Comparison of ENCODE assay signal across 8 mouse cellular contexts in the genomic region with DNA sequence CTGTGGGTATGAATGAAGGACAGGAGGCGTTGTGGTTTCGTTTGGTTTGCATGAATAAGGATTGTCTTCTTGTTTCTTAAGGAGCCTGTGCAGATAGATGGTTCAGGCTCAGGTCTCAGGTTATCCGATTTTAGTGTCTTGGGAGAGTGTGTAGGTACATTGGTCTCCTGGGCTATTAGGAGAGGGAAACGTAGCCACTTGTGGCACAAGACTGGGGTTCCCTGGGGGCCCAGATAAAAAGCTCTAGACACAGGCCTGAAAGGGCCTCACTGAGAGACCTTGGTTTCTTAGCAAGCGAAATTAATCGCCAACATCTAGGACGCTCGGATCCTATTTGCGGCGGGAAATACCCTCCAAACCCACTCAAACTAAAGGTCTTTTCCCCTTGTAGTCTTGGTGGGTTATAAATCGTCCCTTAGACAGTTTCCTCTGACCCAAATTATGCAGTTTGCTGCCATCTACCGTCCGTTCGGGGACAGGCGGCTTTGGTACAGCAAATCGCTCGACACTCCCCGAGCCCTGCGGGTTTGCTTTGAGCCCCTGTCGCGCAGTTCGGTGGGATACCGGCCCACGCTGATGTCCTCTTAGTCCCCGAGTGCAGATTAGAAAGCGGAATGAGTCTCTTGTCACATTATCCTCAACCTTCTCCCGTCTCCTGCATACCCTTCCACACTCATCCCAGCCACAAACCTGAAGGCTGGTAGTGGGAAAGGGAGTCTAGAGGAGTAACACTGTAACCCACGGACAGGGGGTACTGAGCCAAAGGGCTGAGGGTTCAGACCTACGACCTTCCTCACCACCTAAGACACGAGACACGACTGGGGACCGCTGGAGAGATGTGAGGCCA. TPM values are rescaled to one million over a fixed set of nuclear protein-coding genes. Genes with fewer than 3 reads are reported as not detected.
DNase-seq lines count a peak whose midpoint lies in the region; ATAC-seq and TF ChIP-seq lines count a peak whose summit lies in the region.

No protein-coding gene starts in this region.

- no peak overlapping the region for H3K4me2 ChIP-seq in hindbrain, embryonic 11.5 days (replicated peaks; ENCODE audit: low read depth, low read length)
- H3K4me2 ChIP-seq in midbrain, postnatal 0 days (ENCODE audit: low read depth, low read length, poor library complexity, severe bottlenecking), result no peak overlapping the region

- intact Hi-C loops in left cerebral cortex, postnatal 10 days (cut with DNase I), result loop anchor here (5.0 kb wide), 1 partner anchor 58 kb away; a partner anchor contains a TSS

- 1% methylated on average over 32 of the region's 32 CpGs for WGBS in hindbrain, embryonic 11.5 days
- WGBS in midbrain, postnatal 0 days, result under 1% methylated on average over 32 of the region's 32 CpGs

- H3K4me1 ChIP-seq in ES-E14 (ENCODE audit: control insufficient read depth in 2 of 2, insufficient read depth in 2 of 2, low read length in 2 of 2, poor library complexity in 1 of 2), result no peaks in the 10 kb centered on the region; a peak in 2 of 4 replicates
- no peaks in the 10 kb centered on the region for H3K4me1 ChIP-seq in cortical plate, adult 2 months (ENCODE audit: control insufficient read depth, insufficient read depth, low read length)
- no peaks in the 10 kb centered on the region for H3K4me1 ChIP-seq in hindbrain, embryonic 11.5 days (replicated peaks; ENCODE audit: control insufficient read depth, insufficient read depth, low read length)
- H3K4me1 ChIP-seq in midbrain, postnatal 0 days (ENCODE audit: insufficient read depth, low read length), result no peaks in the 10 kb centered on the region
- H3K4me1 ChIP-seq in testis, adult 2 months (ENCODE audit: control insufficient read depth, insufficient read depth, low read length), result peaks cover 11% of the 10 kb centered on the region

- no peak for ATAC-seq in hindbrain, embryonic 11.5 days (ENCODE audit: low FRiP score)
- no peak for ATAC-seq in midbrain, postnatal 0 days (ENCODE audit: low FRiP score)

- TF ChIP-seq POLR2A in cortical plate, adult 2 months (IDR thresholded peaks at IDR 0.05; ENCODE audit: extremely low read depth, insufficient read depth, low read length), result no peak
- no peak for TF ChIP-seq POLR2A in testis, adult 2 months (IDR thresholded peaks at IDR 0.05; ENCODE audit: control insufficient read depth, low read depth, low read length)

- peaks cover 96% of the 10 kb centered on the region for H3K27me3 ChIP-seq in hindbrain, embryonic 11.5 days (ENCODE audit: control insufficient read depth, insufficient read depth, low read length)
- peaks cover 88% of the 10 kb centered on the region for H3K27me3 ChIP-seq in midbrain, postnatal 0 days (ENCODE audit: insufficient read depth, low read length)
- H3K27me3 ChIP-seq in testis, adult 2 months (ENCODE audit: control insufficient read depth, insufficient read depth, low read length), result peaks cover 7% of the 10 kb centered on the region

- no peak overlapping the region for H3K9ac ChIP-seq in ES-E14 (ENCODE audit: insufficient read depth, low read depth, low read length, poor library complexity, severe bottlenecking)
- no peak overlapping the region for H3K9ac ChIP-seq in hindbrain, embryonic 11.5 days (ENCODE audit: low read depth, low read length)
- no peak overlapping the region for H3K9ac ChIP-seq in midbrain, postnatal 0 days (replicated peaks; ENCODE audit: low read length, poor library complexity, severe bottlenecking)

- H3K27ac ChIP-seq in ES-E14 (ENCODE audit: insufficient read depth, low read depth, low read length, poor library complexity, severe bottlenecking), result no peak overlapping the region
- H3K27ac ChIP-seq in cortical plate, adult 2 months (ENCODE audit: insufficient read depth, low read length), result no peak overlapping the region
- H3K27ac ChIP-seq in hindbrain, embryonic 11.5 days (ENCODE audit: low read depth, low read length), result no peak overlapping the region
- H3K27ac ChIP-seq in midbrain, postnatal 0 days (ENCODE audit: low read depth, low read length), result no peak overlapping the region
- H3K27ac ChIP-seq in testis, adult 2 months (ENCODE audit: control insufficient read depth, insufficient read depth, low read depth, low read length), result no peak overlapping the region

- DNase-seq in gastrocnemius, adult 18-20 months (ENCODE audit: low spot score), result peak; percentile 69
- DNase-seq in gastrocnemius, postnatal 25 days, result no peak
- DNase-seq in ES-E14 (ENCODE audit: low read depth, low spot score), result peak; percentile 87
- DNase-seq in hindbrain, embryonic 11.5 days (ENCODE audit: low spot score), result peak; percentile 91
- peak; percentile 16 to 53 for DNase-seq in left cerebral cortex, postnatal 10 days (ENCODE audit: extremely low spot score in 1 of 2, low spot score in 2 of 2)
- peak; percentile 71 for DNase-seq in midbrain, postnatal 0 days (ENCODE audit: low spot score)

- no peaks in the 10 kb centered on the region for H3K9me3 ChIP-seq in ES-E14 (ENCODE audit: control insufficient read depth, insufficient read depth, low read depth, low read length)
- no peaks in the 10 kb centered on the region for H3K9me3 ChIP-seq in hindbrain, embryonic 11.5 days (ENCODE audit: control insufficient read depth, low read length)
- H3K9me3 ChIP-seq in midbrain, postnatal 0 days (ENCODE audit: low read length), result no peaks in the 10 kb centered on the region

- in situ Hi-C loops in ES-E14 (cut with MboI; ENCODE audit: low sequenced_read_pairs in 2 of 2, unreplicated experiment in 2 of 2), result loop anchor here (10.0 to 25.0 kb wide), 2 partner anchors 60 to 568 kb away; a partner anchor contains a TSS

- peak; percentile 58 for TF ChIP-seq CTCF in cortical plate, adult 2 months (IDR thresholded peaks at IDR 0.05; ENCODE audit: extremely low read depth, insufficient read depth, low read length)
- peak; percentile 81 for TF ChIP-seq CTCF in midbrain, postnatal 0 days (IDR thresholded peaks at IDR 0.05)
- peak; percentile 61; the same call in 1 of the 2 replicates for TF ChIP-seq CTCF in testis, adult 2 months (IDR thresholded peaks at IDR 0.05; ENCODE audit: control insufficient read depth, insufficient read depth, insufficient replicate concordance, low read depth, low read length)

- H3K36me3 ChIP-seq in ES-E14 (ENCODE audit: control insufficient read depth, insufficient read depth, low read length, poor library complexity, severe bottlenecking), result no peaks in the 10 kb centered on the region
- no peaks in the 10 kb centered on the region for H3K36me3 ChIP-seq in hindbrain, embryonic 11.5 days (ENCODE audit: control insufficient read depth, insufficient read depth, low read length)
- no peaks in the 10 kb centered on the region for H3K36me3 ChIP-seq in midbrain, postnatal 0 days (ENCODE audit: insufficient read depth, low read length)
- H3K36me3 ChIP-seq in testis, adult 2 months (ENCODE audit: control insufficient read depth, insufficient read depth, low read length), result no peaks in the 10 kb centered on the region

- no peak overlapping the region for H3K4me3 ChIP-seq in ES-E14 (ENCODE audit: insufficient read depth in 1 of 2, low read depth in 1 of 2, low read length in 2 of 2, poor library complexity in 1 of 2, severe bottlenecking in 1 of 2)
- H3K4me3 ChIP-seq in cortical plate, adult 2 months (ENCODE audit: insufficient read depth, low read length), result no peak overlapping the region
- H3K4me3 ChIP-seq in hindbrain, embryonic 11.5 days (ENCODE audit: low read depth, low read length), result peak overlapping the region; percentile 8; the same call in 1 of the 2 replicates
- no peak overlapping the region for H3K4me3 ChIP-seq in midbrain, postnatal 0 days (ENCODE audit: low read depth, low read length)
- peak overlapping the region; percentile 17 for H3K4me3 ChIP-seq in testis, adult 2 months (ENCODE audit: control insufficient read depth, low read depth, low read length)

RNA-seq across cellular contexts. Expression of a gene that starts 2.2 kb away (rescaled TPM):
- total RNA-seq in gastrocnemius, adult 18-20 months (2021), result under 1 TPM; 0.38 to 0.39 TPM
- total RNA-seq in gastrocnemius, postnatal 25 days (2021), result under 1 TPM; 0.31 to 0.62 TPM
- total RNA-seq in ES-E14 (2012; rRNA removed), result 0.22 and 0.26 TPM in 2 replicates
- polyA plus RNA-seq in cortical plate, adult 2 months (2012; rRNA removed), result not detected in 2 replicates
- 15.9 and 38.5 TPM in 2 replicates for polyA plus RNA-seq in hindbrain, embryonic 11.5 days (2014; fragmentation: Nextera tagmentation; extraction: Ambion mirVana)
- not detected for total RNA-seq in left cerebral cortex, postnatal 10 days (2021)
- 0.22 TPM in 1 of 2 replicates, not detected in the other for total RNA-seq in midbrain, postnatal 0 days (2014; rRNA removed)
- polyA plus RNA-seq in midbrain, postnatal 0 days (2015; fragmentation: Nextera tagmentation; extraction: Ambion mirVana), result not detected in 2 replicates
- 0.15 and 3.4 TPM in 2 replicates for polyA plus RNA-seq in testis, adult 2 months (2012; rRNA removed)

RNA-seq across cellular contexts. Expression of a gene that starts 8.0 kb away (rescaled TPM):
- under 1 TPM; 0.41 to 0.81 TPM for total RNA-seq in gastrocnemius, adult 18-20 months (2021)
- total RNA-seq in gastrocnemius, postnatal 25 days (2021), result 1 to 10 TPM in 1 of 2 experiments, under 1 TPM in 1; 0.28 to 1.1 TPM
- total RNA-seq in ES-E14 (2012; rRNA removed), result 0.98 TPM in 1 of 2 replicates, not detected in the other
- not detected in 2 replicates for polyA plus RNA-seq in cortical plate, adult 2 months (2012; rRNA removed)
- 4.0 and 11.2 TPM in 2 replicates for polyA plus RNA-seq in hindbrain, embryonic 11.5 days (2014; fragmentation: Nextera tagmentation; extraction: Ambion mirVana)
- not detected for total RNA-seq in left cerebral cortex, postnatal 10 days (2021)
- total RNA-seq in midbrain, postnatal 0 days (2014; rRNA removed), result 0.19 TPM in 1 of 2 replicates, not detected in the other
- polyA plus RNA-seq in midbrain, postnatal 0 days (2015; fragmentation: Nextera tagmentation; extraction: Ambion mirVana), result not detected in 2 replicates
- 1.6 TPM in 1 of 2 replicates, not detected in the other for polyA plus RNA-seq in testis, adult 2 months (2012; rRNA removed)

RNA-seq across cellular contexts. Expression of a gene that starts 8.7 kb away (rescaled TPM):
- total RNA-seq in gastrocnemius, adult 18-20 months (2021), result under 1 TPM; 0.09 to 0.14 TPM
- total RNA-seq in gastrocnemius, postnatal 25 days (2021), result under 1 TPM; 0.38 to 0.64 TPM
- 0.09 and 0.16 TPM in 2 replicates for total RNA-seq in ES-E14 (2012; rRNA removed)
- polyA plus RNA-seq in cortical plate, adult 2 months (2012; rRNA removed), result not detected in 2 replicates
- 33.1 and 42.5 TPM in 2 replicates for polyA plus RNA-seq in hindbrain, embryonic 11.5 days (2014; fragmentation: Nextera tagmentation; extraction: Ambion mirVana)
- total RNA-seq in left cerebral cortex, postnatal 10 days (2021), result not detected
- 1.5 TPM in 1 of 2 replicates, not detected in the other for total RNA-seq in midbrain, postnatal 0 days (2014; rRNA removed)
- not detected in 2 replicates for polyA plus RNA-seq in midbrain, postnatal 0 days (2015; fragmentation: Nextera tagmentation; extraction: Ambion mirVana)
- 0.14 and 0.67 TPM in 2 replicates for polyA plus RNA-seq in testis, adult 2 months (2012; rRNA removed)

RNA-seq across cellular contexts. Expression of a gene that starts 12.8 kb away (rescaled TPM):
- under 1 TPM in 1 of 2 experiments, not detected in 1; 0.09 TPM for total RNA-seq in gastrocnemius, adult 18-20 months (2021)
- total RNA-seq in gastrocnemius, postnatal 25 days (2021), result under 1 TPM; 0.28 to 0.46 TPM
- total RNA-seq in ES-E14 (2012; rRNA removed), result 0.18 TPM in 1 of 2 replicates, not detected in the other
- polyA plus RNA-seq in cortical plate, adult 2 months (2012; rRNA removed), result not detected in 2 replicates
- 3.1 and 7.0 TPM in 2 replicates for polyA plus RNA-seq in hindbrain, embryonic 11.5 days (2014; fragmentation: Nextera tagmentation; extraction: Ambion mirVana)
- total RNA-seq in left cerebral cortex, postnatal 10 days (2021), result not detected
- total RNA-seq in midbrain, postnatal 0 days (2014; rRNA removed), result 3.4 TPM in 1 of 2 replicates, not detected in the other
- not detected in 2 replicates for polyA plus RNA-seq in midbrain, postnatal 0 days (2015; fragmentation: Nextera tagmentation; extraction: Ambion mirVana)
- polyA plus RNA-seq in testis, adult 2 months (2012; rRNA removed), result 0.11 and 6.9 TPM in 2 replicates

RNA-seq across cellular contexts. Expression of a gene that starts 23.2 kb away (rescaled TPM):
- under 1 TPM; 0.09 TPM for total RNA-seq in gastrocnemius, adult 18-20 months (2021)
- under 1 TPM; 0.15 to 0.19 TPM for total RNA-seq in gastrocnemius, postnatal 25 days (2021)
- total RNA-seq in ES-E14 (2012; rRNA removed), result 1.2 and 3.3 TPM in 2 replicates
- not detected in 2 replicates for polyA plus RNA-seq in cortical plate, adult 2 months (2012; rRNA removed)
- polyA plus RNA-seq in hindbrain, embryonic 11.5 days (2014; fragmentation: Nextera tagmentation; extraction: Ambion mirVana), result 0.80 and 3.2 TPM in 2 replicates
- not detected for total RNA-seq in left cerebral cortex, postnatal 10 days (2021)
- total RNA-seq in midbrain, postnatal 0 days (2014; rRNA removed), result not detected in 2 replicates
- not detected in 2 replicates for polyA plus RNA-seq in midbrain, postnatal 0 days (2015; fragmentation: Nextera tagmentation; extraction: Ambion mirVana)
- polyA plus RNA-seq in testis, adult 2 months (2012; rRNA removed), result 0.36 and 1.0 TPM in 2 replicates

Comparison
In these comparisons a context has a peak if more than half of its experiments do, and no peak if none do; other contexts are left out.
1. H3K4me3 ChIP-seq: peak in hindbrain, embryonic 11.5 days (single experiment) and testis, adult 2 months (single experiment); none in ES-E14 (0 of 2), cortical plate, adult 2 months (single experiment) and midbrain, postnatal 0 days (single experiment).
2. Peak in every context shown above with its lines, with median percentiles within 50 percentile points of each other: CTCF ChIP-seq.